Mouse (Mus musculus) ovary, postnatal 36 days (tissue): Measurements from ENCODE around the gene Zfp689.
A peak's percentile ranks its signal among the peaks of the same experiment; 100 is the strongest.
"Not testable (repeated sequence)": the region's sequence is repeated elsewhere in the genome, so short reads cannot be mapped to it uniquely, and the experiment has no call there.

Experiments used
- DNase-seq: peaks from one replicate; pipeline ENCODE4 v3.0.0; 2022; ENCODE audit warnings: low spot score, mixed read lengths

The Zfp689 gene

GRCm38 (mm10) chr7:127404101-127404500 lies 44.9 kb downstream of the Zfp689 start:
- DNase-seq = not testable (repeated sequence)

GRCm38 (mm10) chr7:127402980-127403379 lies 46.0 kb downstream of the Zfp689 start:
- DNase-seq = no peak

- DNase-seq = no peak
Measured at GRCm38 (mm10) chr7:127400355-127400754, 48.6 kb downstream of the Zfp689 start.

GRCm38 (mm10) chr7:127393944-127394333 lies 55.0 kb downstream of the Zfp689 start:
- DNase-seq = no peak

- peak; percentile 91 for DNase-seq
Measured at GRCm38 (mm10) chr7:127393157-127393943, 55.6 kb downstream of the Zfp689 start, which contains the start of gene E430018J23Rik. Gene E430018J23Rik (minus strand): TSS chr7:127393629.

GRCm38 (mm10) chr7:127392251-127392824 lies 56.6 kb downstream of the Zfp689 start:
- no peak for DNase-seq
